Comparison of ENCODE assay signal across 8 mouse cellular contexts in genomic region chr10:39732266-39733100, GRCm38 (mm10). TPM values are rescaled to one million over a fixed set of nuclear protein-coding genes. Genes with fewer than 3 reads are reported as not detected.
DNase-seq lines count a peak whose midpoint lies in the region; ATAC-seq lines count a peak whose summit lies in the region.

No protein-coding gene starts in this region.

- intact Hi-C loops in left cerebral cortex, postnatal 14 days (cut with DNase I): loop anchor here (5.0 kb wide), 3 partner anchors 100 to 560 kb away; no protein-coding TSS in a partner anchor

- ATAC-seq in activated CD4-positive, CD25-positive, alpha-beta regulatory T cell, adult 4 months: peak; percentile 57
- peak; percentile 51 for ATAC-seq in inflammation-experienced regulatory T-cells, adult 6 months
- ATAC-seq in megakaryocyte-erythroid progenitor cell, adult 5-6 weeks (replicated peaks; ENCODE audit: low FRiP score, low TSS enrichment, poor library complexity, severe bottlenecking): peak; percentile 64

- peak; percentile 81 for DNase-seq in embryo, embryonic 10 days (ENCODE audit: low spot score)
- DNase-seq in gastrocnemius, postnatal 10 days: peak; percentile 82
- DNase-seq in left cerebral cortex, postnatal 14 days (ENCODE audit: low spot score in 2 of 2): peak; percentile 74 to 84
- DNase-seq in right cerebral cortex, postnatal 25 days: peak; percentile 85
- peak; percentile 71 for DNase-seq in urinary bladder, postnatal 4 days (ENCODE audit: low spot score in 2 of 2)

RNA-seq across cellular contexts. Expression of gene Rev3l, which starts 0.6 kb away (rescaled TPM):
- polyA plus RNA-seq in activated CD4-positive, CD25-positive, alpha-beta regulatory T cell, adult 4 months (2017; shearing (Covaris generic)): 10 to 100 TPM; 12.1 to 15.8 TPM
- total RNA-seq in gastrocnemius, postnatal 10 days (2021): 10 to 100 TPM; 42.5 to 47.8 TPM
- 10 to 100 TPM; 10.9 to 17.8 (median 14.3) TPM for polyA plus RNA-seq in inflammation-experienced regulatory T-cells, adult 6 months (2017; shearing (Covaris generic))
- 10 to 100 TPM; 40.9 to 43.3 TPM for total RNA-seq in left cerebral cortex, postnatal 14 days (2021)
- 34.7 and 37.4 TPM in 2 replicates for total RNA-seq in megakaryocyte-erythroid progenitor cell, adult 5-6 weeks (2014; fragmentation: Nextera tagmentation)
- 21.9 and 25.6 TPM in 2 replicates for total RNA-seq in megakaryocyte-erythroid progenitor cell, adult 5-6 weeks (2017)

Comparison
In these comparisons a context has a peak if more than half of its experiments do, and no peak if none do; other contexts are left out.
1. Peak in every context shown above with its lines: DNase-seq and ATAC-seq.